Mouse (Mus musculus) cerebellum, adult 8-10 months (tissue): Measurements from ENCODE around the gene Olfr883.

Source experiments
- DNase-seq: peaks from one replicate; pipeline ENCODE4 v3.0.0; 2022

The Olfr883 gene

GRCm38 (mm10) chr9:38025508-38025907, at the start of gene Olfr883:
TSS of gene Olfr883 (plus strand) at chr9:38025808.
- DNase-seq = no peak

GRCm38 (mm10) chr9:37991525-37991924, 34.1 kb upstream of the Olfr883 start, which contains the start of gene Olfr881:
TSS of gene Olfr881 (plus strand) at chr9:37991825.
- DNase-seq = no peak

GRCm38 (mm10) chr9:37998581-37999204, 26.9 kb upstream of the Olfr883 start:
- no peak for DNase-seq

- no peak for DNase-seq
Observed at GRCm38 (mm10) chr9:38000021-38000420, 25.6 kb upstream of the Olfr883 start.

GRCm38 (mm10) chr9:38046255-38046654, 20.6 kb downstream of the Olfr883 start, which contains the start of gene Olfr884:
TSS of gene Olfr884 (plus strand) at chr9:38046555.
- DNase-seq = no peak

GRCm38 (mm10) chr9:38061022-38061421, 35.4 kb downstream of the Olfr883 start, which contains the start of gene Olfr885:
TSS of gene Olfr885 (plus strand) at chr9:38061322.
- DNase-seq = no peak
